Mouse (Mus musculus) intestine, embryonic 15.5 days (tissue): Measurements from ENCODE around the gene Tbc1d2b. TPM values are rescaled to one million over a fixed set of nuclear protein-coding genes. Genes with fewer than 3 reads are reported as not detected.

ENCODE experiments used
- ATAC-seq: fragments of 200-750 bp; cut with Nextera tagmentation; 2 replicates; pipeline ENCODE4 v1.8.0; 2017; ENCODE audit warnings: moderate TSS enrichment, moderate library complexity
- H3K27ac ChIP-seq: fragments of 300-500 bp; sonication (generic); 2 replicates; pipeline ENCODE4 v1.5.1; 2015; ENCODE audit warnings: mild to moderate bottlenecking, inconsistent platforms
- H3K27me3 ChIP-seq: fragments of 300-500 bp; sonication (generic); replicated peaks from 2 replicates; pipeline ENCODE4 v1.6.1; 2015; ENCODE audit warnings: inconsistent platforms
- H3K36me3 ChIP-seq: fragments of 300-500 bp; sonication (generic); 2 replicates; pipeline ENCODE4 v1.6.1; 2015; ENCODE audit warnings: inconsistent platforms
- H3K4me1 ChIP-seq: fragments of 300-500 bp; sonication (generic); replicated peaks from 2 replicates; pipeline ENCODE4 v1.6.1; 2015; ENCODE audit warnings: inconsistent platforms
- H3K4me2 ChIP-seq: fragments of 300-500 bp; sonication (generic); replicated peaks from 2 replicates; pipeline ENCODE4 v1.6.1; 2015; ENCODE audit warnings: mild to moderate bottlenecking, inconsistent platforms
- H3K4me3 ChIP-seq: fragments of 300-500 bp; sonication (generic); replicated peaks from 2 replicates; pipeline ENCODE4 v1.5.1; 2015; ENCODE audit warnings: inconsistent platforms
- H3K9ac ChIP-seq: fragments of 300-500 bp; sonication (generic); 2 replicates; pipeline ENCODE4 v1.6.1; 2015; ENCODE audit warnings: inconsistent platforms
- H3K9me3 ChIP-seq: fragments of 300-500 bp; sonication (generic); 2 replicates; pipeline ENCODE4 v1.6.1; 2016; ENCODE audit warnings: inconsistent platforms
- WGBS: fragments of 180-500 bp; shearing (Covaris S2); methylation state at CpG from one replicate; pipeline ENCODE4 v1.1.7; 2015; 5-methylcytosine and 5-hydroxymethylcytosine counted together
- polyA plus RNA-seq: library from polyadenylated mRNA; unstranded; fragments of >200 nt; fragmentation: Nextera tagmentation; extraction: Ambion mirVana; gene quantifications from 2 replicates; pipeline ENCODE4 v1.2.1, GENCODE M21; 2015

The Tbc1d2b gene
- polyA plus RNA-seq, 1 experiment from 2014 or later: 14.9 TPM

DNA sequence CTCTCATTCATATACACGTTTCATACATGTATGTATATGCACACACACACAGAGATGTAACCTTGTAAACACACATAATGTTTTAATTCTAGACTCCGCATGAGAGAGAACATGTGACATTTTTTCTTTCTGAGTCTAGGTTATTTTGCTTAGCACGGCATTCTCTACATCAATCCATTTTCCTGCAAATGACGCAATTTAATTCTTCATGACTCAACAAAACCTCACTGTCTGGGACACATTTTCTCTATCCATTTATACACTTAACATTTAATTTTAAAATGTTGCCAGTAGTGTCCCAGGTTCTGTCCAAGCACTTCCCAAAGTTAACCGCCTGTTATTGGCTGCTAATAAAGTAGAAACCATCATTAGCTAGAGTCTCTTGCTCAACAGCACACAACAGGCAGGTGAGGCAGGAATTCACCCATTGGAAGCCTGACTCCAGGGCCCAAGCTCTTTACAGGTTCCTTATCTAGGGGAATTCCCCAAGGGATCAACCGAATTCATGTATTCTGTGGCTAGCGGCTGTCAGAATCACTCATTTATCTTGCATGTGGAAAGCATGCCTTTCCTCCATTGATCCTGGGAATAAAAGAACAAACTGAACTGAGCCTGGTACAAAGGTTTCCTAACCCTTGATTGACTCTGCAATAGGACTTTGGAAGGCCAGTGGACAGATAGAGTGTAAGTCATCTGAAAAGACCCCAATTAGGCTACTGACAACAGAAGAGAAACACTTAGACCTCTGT lies 7.8 kb downstream of the Tbc1d2b start:
- H3K9ac ChIP-seq: no peak overlapping the region
- H3K27me3 ChIP-seq: no peaks in the 10 kb centered on the region
- H3K4me1 ChIP-seq: peaks cover 21% of the 10 kb centered on the region
- H3K4me2 ChIP-seq: no peak overlapping the region
- H3K36me3 ChIP-seq: no peaks in the 10 kb centered on the region; the same call in 1 of the 2 replicates
- no peak for ATAC-seq
- H3K9me3 ChIP-seq: no peaks in the 10 kb centered on the region
- 82% methylated on average over 7 of the region's 7 CpGs for WGBS
- H3K4me3 ChIP-seq: no peak overlapping the region
- no peak overlapping the region for H3K27ac ChIP-seq

DNA sequence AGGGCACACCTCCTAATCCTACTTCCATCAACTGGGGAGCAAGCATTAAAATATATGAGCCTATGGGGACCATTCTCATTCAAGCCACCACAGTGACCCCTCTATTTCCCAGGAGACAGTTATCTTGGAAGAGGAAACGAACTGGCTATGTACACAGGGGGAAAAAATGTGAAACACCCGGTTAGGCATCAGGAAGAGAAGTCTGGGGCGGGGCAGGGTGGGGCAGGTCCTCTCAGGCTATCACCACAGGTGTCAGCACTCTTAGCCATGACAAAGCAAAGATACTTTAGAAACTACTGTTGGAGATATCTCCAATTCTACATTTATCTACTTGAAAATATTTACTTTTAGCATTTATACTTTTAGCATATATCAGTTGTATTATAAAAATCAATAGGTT lies 8.5 kb downstream of the Tbc1d2b start:
- peak; percentile 63 for ATAC-seq
- H3K9ac ChIP-seq: no peak overlapping the region
- 60% methylated on average over 3 of the region's 3 CpGs for WGBS
- H3K27me3 ChIP-seq: no peaks in the 10 kb centered on the region
- no peak overlapping the region for H3K4me2 ChIP-seq
- H3K36me3 ChIP-seq: no peaks in the 10 kb centered on the region; the same call in 1 of the 2 replicates
- peaks cover 21% of the 10 kb centered on the region for H3K4me1 ChIP-seq
- no peaks in the 10 kb centered on the region for H3K9me3 ChIP-seq
- no peak overlapping the region for H3K4me3 ChIP-seq
- no peak overlapping the region for H3K27ac ChIP-seq

DNA sequence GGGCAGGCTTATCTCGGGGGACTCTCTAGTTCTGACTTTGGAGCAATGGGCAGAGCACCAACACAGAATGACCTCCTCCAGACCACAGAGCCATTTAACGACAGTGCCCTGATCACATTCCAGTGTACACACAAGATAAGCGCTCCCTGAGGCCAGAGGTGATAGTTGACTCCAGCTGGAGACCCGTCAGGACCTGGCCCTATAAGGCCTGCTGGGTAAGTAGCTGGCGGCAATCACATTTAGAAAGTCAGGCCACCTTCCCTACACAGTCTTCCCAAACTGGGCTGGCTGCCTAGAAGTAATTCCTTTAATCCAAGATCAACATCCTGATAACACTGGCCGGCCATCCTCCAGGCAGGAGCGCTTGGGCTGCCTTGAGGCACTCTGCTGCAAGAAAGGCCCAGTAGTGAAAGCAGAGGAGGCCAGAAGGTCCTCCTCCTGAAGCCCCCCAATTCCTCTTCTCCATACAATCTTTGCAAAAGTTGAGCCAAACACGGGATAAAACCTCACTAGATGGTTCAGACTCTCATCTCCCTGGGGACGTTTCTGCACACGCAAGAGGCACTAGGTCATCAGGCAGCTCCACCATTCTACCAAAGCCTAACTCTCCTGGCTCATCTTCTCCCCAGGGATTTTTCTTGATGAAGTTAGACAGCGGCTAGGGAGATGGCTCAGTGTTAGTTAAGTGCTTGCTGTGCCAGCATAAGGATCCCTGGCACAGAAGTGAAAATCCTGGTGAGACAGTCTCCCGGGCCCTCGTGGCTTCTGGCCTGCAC lies 9.8 kb downstream of the Tbc1d2b start:
- Histone ChIP-seq H3K9me3 (no peaks in the 10 kb centered on the region), H3K4me1 (peaks cover 21% of the 10 kb centered on the region), H3K27me3 (no peaks in the 10 kb centered on the region), H3K4me2 (no peak overlapping the region), H3K4me3 (no peak overlapping the region), H3K27ac (no peak overlapping the region), H3K9ac (no peak overlapping the region), H3K36me3 (no peaks in the 10 kb centered on the region; the same call in 1 of the 2 replicates)
- no peak for ATAC-seq
- WGBS: 55% methylated on average over 13 of the region's 13 CpGs

DNA sequence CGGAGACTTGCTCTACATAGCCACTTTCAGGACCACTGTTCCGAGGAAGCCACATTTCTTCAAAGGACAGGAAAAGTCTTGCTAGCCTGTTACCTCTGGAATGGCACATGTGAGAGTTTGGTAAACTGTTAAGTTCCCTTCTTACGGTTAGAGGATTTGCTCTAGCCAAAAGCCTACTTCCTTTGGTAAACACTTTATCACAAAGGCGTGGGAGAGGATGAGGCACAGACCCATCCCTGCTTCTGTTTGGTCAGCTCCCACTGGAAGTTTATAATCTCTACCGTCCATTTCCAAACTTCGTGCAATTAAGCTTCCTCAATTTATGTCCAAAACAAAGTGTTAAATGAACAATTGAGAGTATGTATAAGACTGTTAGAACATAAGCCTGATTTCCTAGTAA lies 10.5 kb downstream of the Tbc1d2b start:
- Histone ChIP-seq H3K9me3 (no peaks in the 10 kb centered on the region), H3K27ac (no peak overlapping the region), H3K36me3 (no peaks in the 10 kb centered on the region; the same call in 1 of the 2 replicates), H3K27me3 (no peaks in the 10 kb centered on the region), H3K4me2 (no peak overlapping the region), H3K4me3 (no peak overlapping the region), H3K4me1 (peaks cover 21% of the 10 kb centered on the region), H3K9ac (no peak overlapping the region)
- 47% methylated on average over 6 of the region's 6 CpGs for WGBS
- no peak for ATAC-seq

DNA sequence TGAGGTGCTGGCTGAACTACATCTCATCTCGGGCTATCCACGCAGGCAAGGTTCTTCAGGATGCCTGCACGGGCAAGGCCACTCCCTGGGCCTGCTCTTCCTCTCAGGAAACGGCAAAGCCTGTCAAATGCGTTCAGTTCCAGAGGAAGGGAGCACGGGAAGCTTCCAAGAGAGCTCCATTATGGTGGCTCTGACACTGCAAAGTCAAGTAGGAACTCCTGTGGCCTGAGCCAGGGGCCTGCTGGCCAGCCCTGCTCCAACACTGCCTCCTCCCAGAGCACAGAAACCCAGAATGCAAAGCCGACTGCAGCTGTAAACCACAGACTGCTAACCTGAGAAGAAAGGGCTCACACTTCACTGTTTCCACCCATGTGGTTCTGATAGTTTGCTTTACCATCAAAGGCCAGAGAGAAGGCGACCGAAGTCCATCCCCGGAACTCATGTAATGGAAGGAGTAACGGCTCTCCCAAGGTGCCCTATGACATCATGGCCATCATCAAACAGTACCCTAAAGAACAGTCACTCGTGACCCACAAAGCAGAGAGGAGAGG lies 11.1 kb downstream of the Tbc1d2b start:
- H3K4me2 ChIP-seq: no peak overlapping the region
- H3K4me1 ChIP-seq: peaks cover 21% of the 10 kb centered on the region
- H3K27me3 ChIP-seq: no peaks in the 10 kb centered on the region
- H3K36me3 ChIP-seq: no peaks in the 10 kb centered on the region; the same call in 1 of the 2 replicates
- 69% methylated on average over 12 of the region's 12 CpGs for WGBS
- H3K9ac ChIP-seq: no peak overlapping the region
- ATAC-seq: no peak
- H3K27ac ChIP-seq: no peak overlapping the region
- H3K4me3 ChIP-seq: no peak overlapping the region
- no peaks in the 10 kb centered on the region for H3K9me3 ChIP-seq

DNA sequence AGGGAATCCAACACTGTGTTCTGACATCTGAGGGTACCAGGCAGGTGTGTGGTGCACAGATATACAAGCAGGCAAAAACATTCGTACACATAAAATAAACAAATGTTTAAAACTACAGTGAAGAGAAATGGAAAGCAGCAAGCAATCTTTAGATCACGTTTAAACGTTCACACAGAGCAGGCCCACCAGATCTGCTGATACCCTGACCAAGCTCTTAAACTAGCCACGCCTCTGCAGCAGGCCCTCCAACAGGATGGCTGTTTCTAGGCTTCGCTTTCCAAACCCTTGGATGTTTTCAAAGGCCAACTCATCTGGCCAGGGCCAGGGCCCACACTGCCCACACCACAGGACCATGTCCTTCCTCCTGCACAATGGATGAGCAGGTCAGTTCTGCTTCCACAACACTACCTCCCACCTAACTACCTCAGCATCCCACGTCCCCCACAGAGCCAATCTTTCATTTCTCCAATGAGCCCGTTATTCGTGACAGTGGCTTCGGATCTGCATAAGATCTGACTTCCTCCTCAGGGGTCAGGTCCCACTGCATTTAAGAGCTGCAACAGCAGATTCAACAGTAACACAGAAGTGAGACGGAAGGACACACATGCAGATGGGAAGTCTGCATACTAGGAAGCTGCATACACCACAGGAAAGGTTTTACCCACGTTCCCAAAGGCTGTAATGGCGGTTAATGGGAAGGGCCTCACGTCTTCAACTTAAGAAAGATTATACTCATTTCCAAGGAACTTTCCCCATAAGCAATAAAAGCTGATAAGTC lies 12.7 kb downstream of the Tbc1d2b start:
- no peak overlapping the region for H3K4me3 ChIP-seq
- H3K9me3 ChIP-seq: no peaks in the 10 kb centered on the region
- no peak overlapping the region for H3K9ac ChIP-seq
- H3K36me3 ChIP-seq: no peaks in the 10 kb centered on the region; the same call in 1 of the 2 replicates
- no peak overlapping the region for H3K4me2 ChIP-seq
- no peak overlapping the region for H3K27ac ChIP-seq
- WGBS: 70% methylated on average over 13 of the region's 13 CpGs
- H3K27me3 ChIP-seq: no peaks in the 10 kb centered on the region
- H3K4me1 ChIP-seq: peaks cover 21% of the 10 kb centered on the region
- no peak for ATAC-seq

DNA sequence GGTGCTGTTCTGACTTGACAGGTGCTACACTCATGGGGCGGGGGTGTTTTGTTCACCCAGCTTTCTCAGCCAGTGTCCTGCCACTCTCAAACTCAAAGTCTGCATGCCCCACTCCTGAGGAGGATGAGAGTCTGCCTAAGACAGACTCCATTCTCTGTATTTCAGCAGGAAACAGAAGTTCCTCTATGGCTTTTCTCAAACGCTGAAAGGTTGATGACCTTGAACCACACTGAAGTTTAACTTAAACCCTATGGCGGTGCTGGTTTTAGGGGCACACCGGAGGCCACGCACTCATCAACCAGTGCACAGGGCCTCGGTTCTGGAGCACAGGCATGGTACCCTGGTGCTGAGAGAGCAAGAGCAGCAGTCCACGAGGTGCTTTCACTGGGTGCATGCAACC lies 13.4 kb downstream of the Tbc1d2b start:
- Histone ChIP-seq H3K27ac (no peak overlapping the region), H3K4me1 (peaks cover 21% of the 10 kb centered on the region), H3K4me2 (no peak overlapping the region), H3K36me3 (no peaks in the 10 kb centered on the region; the same call in 1 of the 2 replicates), H3K4me3 (no peak overlapping the region), H3K27me3 (no peaks in the 10 kb centered on the region), H3K9me3 (no peaks in the 10 kb centered on the region), H3K9ac (no peak overlapping the region)
- WGBS: 69% methylated on average over 7 of the region's 7 CpGs
- ATAC-seq: no peak

DNA sequence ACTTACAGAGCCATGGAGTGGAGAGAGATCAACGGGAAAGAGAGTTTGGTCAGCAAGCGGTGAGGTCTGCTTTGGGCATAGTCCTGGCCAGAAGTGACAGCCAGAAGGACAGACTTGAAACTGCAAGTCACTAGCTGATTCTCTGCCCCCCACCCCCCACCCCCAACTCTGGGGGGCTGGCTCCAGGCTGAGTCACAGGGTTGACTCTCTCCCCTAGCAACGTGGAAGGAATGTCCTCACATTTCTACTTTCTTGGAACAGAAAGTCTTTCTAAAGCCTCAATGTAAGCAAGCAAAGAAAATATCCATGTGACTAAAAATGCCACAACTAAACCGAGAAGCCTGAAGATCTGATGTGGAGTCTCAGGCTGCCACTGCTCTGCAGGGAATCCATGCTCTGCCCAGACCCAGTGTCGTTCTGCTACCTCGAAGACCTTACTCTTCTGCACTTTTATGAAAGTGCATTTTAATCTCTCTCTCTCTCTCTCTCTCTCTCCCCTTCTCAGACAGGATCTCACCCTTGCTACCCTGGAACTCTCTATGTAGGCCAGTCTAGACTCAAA lies 14.7 kb downstream of the Tbc1d2b start:
- H3K36me3 ChIP-seq: no peaks in the 10 kb centered on the region; the same call in 1 of the 2 replicates
- WGBS: 59% methylated on average over 6 of the region's 6 CpGs
- ATAC-seq: no peak
- no peak overlapping the region for H3K4me2 ChIP-seq
- peaks cover 15% of the 10 kb centered on the region for H3K4me1 ChIP-seq
- H3K9me3 ChIP-seq: no peaks in the 10 kb centered on the region
- H3K27me3 ChIP-seq: no peaks in the 10 kb centered on the region
- H3K27ac ChIP-seq: no peak overlapping the region
- no peak overlapping the region for H3K9ac ChIP-seq
- H3K4me3 ChIP-seq: no peak overlapping the region

DNA sequence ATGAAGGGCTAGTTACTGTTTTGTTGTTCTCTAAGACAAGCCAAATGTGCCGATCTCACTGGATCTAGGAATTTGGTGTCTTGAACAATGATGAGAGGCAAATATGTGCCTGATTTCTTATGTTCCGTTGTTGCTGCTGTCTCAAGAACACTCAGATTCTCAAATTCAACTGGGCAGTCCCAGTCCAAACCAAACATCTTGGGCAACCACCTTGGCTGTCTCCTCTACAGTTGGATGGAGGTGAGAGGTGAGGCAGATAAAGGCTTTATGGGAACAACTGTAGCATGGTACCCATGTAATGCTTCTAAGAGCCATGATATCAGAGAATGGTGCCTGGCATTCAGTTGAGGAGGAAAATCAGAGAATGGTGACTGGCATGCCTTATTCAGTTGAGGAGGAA lies 17.4 kb downstream of the Tbc1d2b start:
- Histone ChIP-seq H3K27ac (no peak overlapping the region), H3K4me2 (no peak overlapping the region), H3K9me3 (no peaks in the 10 kb centered on the region), H3K4me1 (no peaks in the 10 kb centered on the region; the same call in 1 of the 2 replicates), H3K36me3 (peaks cover 7% of the 10 kb centered on the region), H3K4me3 (no peak overlapping the region), H3K27me3 (no peaks in the 10 kb centered on the region), H3K9ac (no peak overlapping the region)
- ATAC-seq: no peak
- WGBS: 90% methylated on average over 2 of the region's 2 CpGs

DNA sequence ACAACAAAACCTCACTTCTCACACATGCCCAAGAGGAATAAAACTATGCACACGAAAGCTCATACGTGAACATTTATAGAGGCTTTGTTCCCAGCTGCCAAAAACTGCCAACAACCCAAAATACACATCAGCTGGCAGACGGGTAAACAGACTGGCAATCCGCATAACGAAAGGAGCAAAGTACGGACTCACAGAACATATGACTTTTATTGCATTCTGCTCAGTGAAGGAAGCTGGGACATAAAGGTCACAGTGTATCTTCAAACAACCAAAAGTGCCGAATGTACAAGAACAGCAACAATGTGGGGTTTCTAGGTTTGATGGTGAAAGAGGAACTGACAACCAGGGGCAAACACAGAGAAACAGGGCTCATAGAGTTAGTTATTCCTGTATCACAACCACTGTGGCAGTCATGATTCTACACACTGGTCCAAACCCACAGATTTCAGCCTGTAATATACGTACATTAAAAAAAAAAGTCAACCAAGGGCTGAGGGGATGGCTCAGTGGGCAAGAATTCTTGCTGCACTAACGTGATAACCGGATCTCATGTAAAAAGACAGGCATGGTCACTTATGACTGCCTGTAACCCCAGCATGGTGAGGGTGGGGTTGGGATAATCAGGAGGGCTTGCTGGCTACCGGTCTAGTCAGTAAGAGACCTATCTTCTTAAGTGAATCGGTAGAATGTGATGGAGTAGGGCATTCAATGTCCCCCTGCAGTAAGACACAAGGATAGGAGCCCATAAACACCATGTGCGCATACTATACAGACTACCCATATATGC lies 19.4 kb downstream of the Tbc1d2b start:
- H3K36me3 ChIP-seq: peaks cover 17% of the 10 kb centered on the region
- H3K4me3 ChIP-seq: no peak overlapping the region
- ATAC-seq: peak; percentile 65
- 68% methylated on average over 13 of the region's 13 CpGs for WGBS
- H3K9me3 ChIP-seq: no peaks in the 10 kb centered on the region
- no peaks in the 10 kb centered on the region; the same call in 1 of the 2 replicates for H3K4me1 ChIP-seq
- no peak overlapping the region for H3K4me2 ChIP-seq
- no peaks in the 10 kb centered on the region for H3K27me3 ChIP-seq
- no peak overlapping the region for H3K27ac ChIP-seq
- no peak overlapping the region for H3K9ac ChIP-seq

DNA sequence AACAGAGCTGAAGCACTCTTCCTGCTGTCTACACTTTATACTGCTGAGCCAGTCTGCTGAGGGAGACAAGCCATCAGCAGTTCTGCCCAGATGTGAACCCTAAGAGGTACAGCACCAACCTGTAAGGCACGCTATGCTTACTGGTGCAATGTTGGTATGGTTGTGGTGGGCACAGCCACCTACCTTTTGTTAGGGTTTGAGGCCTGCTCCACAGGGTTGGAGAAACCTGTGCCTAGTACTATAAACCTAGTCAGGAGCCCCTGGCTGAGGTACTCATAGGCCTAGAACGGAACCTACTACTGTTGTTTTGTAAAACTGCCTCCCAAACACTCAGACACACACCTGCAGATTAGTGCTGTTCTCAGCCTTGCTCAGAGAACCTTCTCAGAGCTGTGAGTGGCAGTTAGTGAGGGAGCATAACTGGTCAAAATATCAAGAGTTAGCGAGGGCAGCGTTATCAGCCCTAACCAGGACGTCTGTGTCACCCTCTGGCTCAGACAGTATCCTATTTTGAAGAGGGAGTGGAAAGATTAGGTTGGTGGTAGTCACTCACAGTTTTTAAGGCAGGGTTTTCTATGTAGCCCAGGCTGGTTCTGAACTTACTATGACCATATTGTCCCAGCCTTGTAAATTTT lies 20.3 kb downstream of the Tbc1d2b start:
- peak; percentile 73; the same call in 1 of the 2 replicates for ATAC-seq
- H3K27ac ChIP-seq: no peak overlapping the region
- H3K9ac ChIP-seq: no peak overlapping the region
- no peaks in the 10 kb centered on the region; the same call in 1 of the 2 replicates for H3K4me1 ChIP-seq
- H3K9me3 ChIP-seq: no peaks in the 10 kb centered on the region
- H3K27me3 ChIP-seq: no peaks in the 10 kb centered on the region
- no peak overlapping the region for H3K4me2 ChIP-seq
- peaks cover 19% of the 10 kb centered on the region for H3K36me3 ChIP-seq
- H3K4me3 ChIP-seq: no peak overlapping the region
- 84% methylated on average over 5 of the region's 5 CpGs for WGBS
